Mouse (Mus musculus): ENCODE measurements at regions not wholly inside any gene's neighbourhood (a gene's known extent, or its start where the extent isn't known, plus 50 kb on each side); places are given as distances from the start of the nearest gene placed in this dataset.

- no peak for DNase-seq (ENCODE audit: extremely low spot score, low spot score)
Measured at GRCm38 (mm10) chr4:125880028-125880427, 144.3 kb upstream of the Csf3r start.

GRCm38 (mm10) chr4:125882531-125882930 is 141.8 kb upstream of the Csf3r start:
- DNase-seq (ENCODE audit: extremely low spot score, low spot score): no peak

GRCm38 (mm10) chr4:125890510-125890909 is 133.8 kb upstream of the Csf3r start:
- no peak for DNase-seq (ENCODE audit: extremely low spot score, low spot score)

- DNase-seq (ENCODE audit: extremely low spot score, low spot score): no peak
Measured at GRCm38 (mm10) chr4:125893139-125893538, 131.2 kb upstream of the Csf3r start.

- no peak for DNase-seq (ENCODE audit: extremely low spot score, low spot score)
Measured at GRCm38 (mm10) chr4:125897707-125898106, 126.6 kb upstream of the Csf3r start.

- no peak for DNase-seq (ENCODE audit: extremely low spot score, low spot score)
Measured at GRCm38 (mm10) chr4:125898631-125899348, 125.6 kb upstream of the Csf3r start.

GRCm38 (mm10) chr4:125901546-125902276 is 122.6 kb upstream of the Csf3r start:
- no peak for DNase-seq (ENCODE audit: extremely low spot score, low spot score)

- DNase-seq (ENCODE audit: extremely low spot score, low spot score): no peak
Measured at GRCm38 (mm10) chr4:125906296-125906695, 118.1 kb upstream of the Csf3r start.

GRCm38 (mm10) chr4:125908901-125909300 is 115.4 kb upstream of the Csf3r start:
- no peak for DNase-seq (ENCODE audit: extremely low spot score, low spot score)

GRCm38 (mm10) chr4:125911541-125912270 is 112.6 kb upstream of the Csf3r start:
- peak; percentile 37 for DNase-seq (ENCODE audit: extremely low spot score, low spot score)

GRCm38 (mm10) chr4:125912444-125913049 is 111.8 kb upstream of the Csf3r start:
- DNase-seq (ENCODE audit: extremely low spot score, low spot score): peak; percentile 83

- peak; percentile 40 for DNase-seq (ENCODE audit: extremely low spot score, low spot score)
Measured at GRCm38 (mm10) chr4:125915166-125915565, 109.2 kb upstream of the Csf3r start.

- DNase-seq (ENCODE audit: extremely low spot score, low spot score): no peak
Measured at GRCm38 (mm10) chr4:125917210-125917609, 107.1 kb upstream of the Csf3r start.

- DNase-seq (ENCODE audit: extremely low spot score, low spot score): peak; percentile 79
Measured at GRCm38 (mm10) chr4:125921550-125922316, 102.6 kb upstream of the Csf3r start.

- DNase-seq (ENCODE audit: extremely low spot score, low spot score): no peak
Measured at GRCm38 (mm10) chr4:125922317-125922878, 102.0 kb upstream of the Csf3r start.

- DNase-seq (ENCODE audit: extremely low spot score, low spot score): no peak
Measured at GRCm38 (mm10) chr4:125923225-125923624, 101.1 kb upstream of the Csf3r start.

GRCm38 (mm10) chr4:125928196-125928595 is 96.2 kb upstream of the Csf3r start:
- DNase-seq (ENCODE audit: extremely low spot score, low spot score): no peak

GRCm38 (mm10) chr4:125929122-125929772 is 95.1 kb upstream of the Csf3r start:
- no peak for DNase-seq (ENCODE audit: extremely low spot score, low spot score)

- peak; percentile 44 for DNase-seq (ENCODE audit: extremely low spot score, low spot score)
Measured at GRCm38 (mm10) chr4:125930764-125931163, 93.6 kb upstream of the Csf3r start.

GRCm38 (mm10) chr4:125931321-125931720 is 93.0 kb upstream of the Csf3r start:
- peak; percentile 30 for DNase-seq (ENCODE audit: extremely low spot score, low spot score)
